Mouse (Mus musculus) kidney, postnatal 36 days (tissue): ENCODE measurements around the gene Kxd1.

ENCODE experiments used
- DNase-seq, 2 experiments: peaks; one replicate each; pipeline ENCODE4 v3.0.0; 2021 to 2022; ENCODE audit warnings: mixed read lengths in 2 of 2

Kxd1 gene

GRCm38 (mm10) chr8:70492664-70493640 lies 34.8 kb downstream of the Kxd1 start, which contains the start of gene Crlf1:
Gene Crlf1 (plus strand): TSS chr8:70493158.
- DNase-seq: no peak

GRCm38 (mm10) chr8:70490880-70491495 lies 36.8 kb downstream of the Kxd1 start:
- no peak for DNase-seq

- no peak for DNase-seq
Measured at GRCm38 (mm10) chr8:70490061-70490879, 37.5 kb downstream of the Kxd1 start.

GRCm38 (mm10) chr8:70489576-70489975 lies 38.2 kb downstream of the Kxd1 start:
- peak; percentile 37 to 51 for DNase-seq

DNA sequence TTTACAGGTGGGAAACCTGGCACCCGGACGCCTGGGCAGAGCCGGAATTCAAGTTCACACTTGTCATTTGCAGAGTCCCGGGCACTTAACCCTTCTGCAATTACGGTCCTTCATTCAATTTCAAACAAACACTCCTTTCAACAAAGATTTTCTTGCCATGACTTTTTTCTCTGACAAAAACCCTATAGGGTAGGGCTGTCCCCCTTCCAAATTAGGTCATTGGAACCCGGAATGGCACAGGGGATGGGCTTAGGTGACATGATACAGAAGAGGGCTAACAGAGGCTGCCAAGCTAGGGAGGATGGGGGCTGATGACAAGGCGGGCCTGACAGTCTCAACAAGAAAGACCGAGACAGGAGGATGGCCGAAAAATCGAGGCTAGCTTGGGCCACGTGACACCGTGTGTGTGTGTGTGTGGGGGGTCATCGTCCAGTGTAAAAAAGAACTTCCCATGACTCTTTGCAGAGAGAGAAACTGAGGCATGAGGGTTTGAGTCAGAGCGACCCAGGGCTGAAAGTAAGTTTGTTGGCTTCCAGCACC lies 38.8 kb downstream of the Kxd1 start:
- DNase-seq: no peak

DNA sequence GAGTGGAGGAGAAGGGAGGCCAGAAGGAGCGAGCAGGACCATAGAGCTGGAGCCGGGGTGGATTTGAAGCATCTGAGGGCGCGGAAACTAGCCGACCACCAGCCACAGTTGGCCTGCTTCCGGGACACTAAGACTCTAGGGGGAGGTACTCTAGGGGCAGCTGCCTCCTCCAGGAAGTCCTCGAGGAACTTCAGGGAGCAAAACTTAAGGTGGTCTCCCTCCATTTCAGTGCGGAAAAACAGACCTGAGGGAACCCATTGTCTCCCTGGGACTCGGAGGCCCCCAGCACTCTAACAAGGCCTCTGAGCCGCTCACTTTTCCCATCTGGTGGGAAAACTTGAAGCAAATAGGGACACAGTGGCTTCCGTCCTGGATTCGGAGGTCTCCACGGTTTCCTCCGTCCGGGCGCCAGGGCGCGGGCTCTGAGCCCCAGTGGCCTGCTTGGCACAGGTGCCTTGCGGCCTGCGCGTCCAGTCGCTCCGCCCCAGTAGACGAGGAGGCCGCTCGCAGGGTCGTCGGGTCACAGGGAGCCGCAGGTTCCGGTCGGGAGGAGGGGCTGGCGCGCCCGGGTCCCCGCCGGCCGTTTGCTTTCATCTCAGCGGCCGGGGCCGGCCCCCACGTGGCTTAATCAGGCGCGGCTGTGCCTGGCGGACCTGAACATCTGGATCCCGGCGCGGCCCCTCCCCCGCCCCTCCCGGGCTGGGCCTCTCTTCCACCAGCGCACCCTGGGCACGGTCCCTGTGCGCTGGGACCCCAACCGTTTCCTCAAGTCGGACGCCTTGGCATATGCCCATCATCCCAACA lies 39.6 kb downstream of the Kxd1 start:
- DNase-seq: peak; percentile 60 to 72

DNA sequence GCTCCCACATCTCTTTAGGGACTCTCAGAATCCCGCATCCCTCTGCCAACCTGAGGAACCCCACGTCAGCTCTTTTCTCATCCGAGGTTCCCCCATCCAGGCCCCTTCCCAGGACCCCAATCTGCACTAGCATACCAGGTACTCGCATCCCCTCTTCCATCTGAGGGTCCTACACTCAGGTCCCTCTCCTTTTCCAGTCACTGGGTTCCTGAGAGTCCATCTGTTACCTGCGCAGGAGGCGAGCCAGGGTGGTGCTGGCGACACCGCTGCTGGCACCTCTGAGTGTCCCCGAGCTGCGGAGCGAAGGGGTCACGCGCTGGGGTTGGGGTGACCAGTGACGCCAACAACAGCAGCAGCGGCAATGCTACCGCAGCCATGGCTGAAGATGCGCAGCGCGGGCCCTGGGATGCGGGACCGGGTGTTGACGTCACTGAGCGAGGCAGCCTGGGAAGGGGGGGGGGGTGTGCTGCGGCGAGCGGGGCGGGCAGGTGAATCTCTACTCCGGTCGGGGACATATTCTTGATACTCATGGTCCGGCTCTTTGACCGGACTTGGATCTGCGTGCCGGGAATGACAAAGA lies 40.7 kb downstream of the Kxd1 start, which contains the start of gene Tmem59l:
TSS of gene Tmem59l (minus strand) at position 418 of the 580 bp plus-strand sequence.
- no peak for DNase-seq

- no peak for DNase-seq
Measured at GRCm38 (mm10) chr8:70486191-70486681, 41.5 kb downstream of the Kxd1 start.

- no peak for DNase-seq
Measured at GRCm38 (mm10) chr8:70482943-70483342, 44.8 kb downstream of the Kxd1 start.

DNA sequence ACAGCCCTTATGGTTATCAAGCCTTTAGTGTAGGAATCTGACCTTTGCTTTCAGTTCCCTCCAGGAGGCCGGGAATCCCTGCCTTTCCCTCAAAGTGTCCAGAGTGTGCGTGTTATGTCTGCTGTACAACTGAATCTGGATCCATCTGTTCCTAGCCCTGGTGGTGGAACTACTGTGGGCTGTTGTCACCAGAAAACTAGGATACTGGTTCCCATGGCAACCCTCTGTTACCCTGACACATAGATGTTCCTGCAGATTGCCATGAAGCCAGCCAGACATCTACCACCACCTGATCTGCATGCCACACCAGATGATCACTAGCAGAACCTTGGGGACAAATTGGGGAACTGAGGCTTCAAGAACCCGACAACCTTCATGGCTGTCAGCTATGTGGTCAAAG lies 45.8 kb downstream of the Kxd1 start:
- no peak for DNase-seq

DNA sequence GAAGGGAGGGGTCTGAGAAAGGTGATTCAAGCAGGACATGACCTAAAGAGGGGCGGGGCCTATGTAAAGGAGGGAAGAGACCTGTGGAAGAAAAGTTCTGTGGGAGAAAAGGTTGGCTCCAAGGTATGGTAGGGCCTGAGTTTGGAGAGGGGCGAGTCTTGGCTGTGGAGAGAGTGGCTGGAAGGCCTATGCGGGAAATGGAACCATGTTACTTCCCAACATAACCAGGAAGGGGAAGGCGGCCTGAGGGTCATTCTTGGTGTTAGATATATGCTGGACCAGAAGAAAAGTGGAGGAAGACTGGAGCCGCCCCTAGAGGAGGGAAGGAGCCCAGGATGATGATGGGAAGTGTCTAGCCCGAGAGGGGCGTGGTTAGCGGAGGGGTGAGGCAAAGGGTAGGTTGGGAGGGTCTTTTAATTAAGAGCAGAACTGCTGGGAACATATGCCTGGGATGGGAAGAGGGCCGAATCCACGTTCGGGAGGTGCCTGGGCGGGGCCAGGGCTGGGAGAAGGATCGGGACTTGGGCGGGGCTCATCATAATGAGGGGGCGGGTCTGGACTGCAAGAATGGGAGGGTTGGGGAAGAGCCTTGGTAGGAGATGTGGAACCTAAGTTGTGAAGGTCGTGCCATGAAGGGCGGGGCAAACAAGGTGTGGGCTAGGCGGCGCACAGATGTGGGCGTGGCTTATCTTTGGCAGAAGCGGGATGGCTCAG lies 50.3 kb downstream of the Kxd1 start:
- DNase-seq: peak; percentile 24 to 31

GRCm38 (mm10) chr8:70476333-70477268 lies 51.2 kb downstream of the Kxd1 start, which contains the start of gene Klhl26:
Gene Klhl26 (minus strand): TSS chr8:70476968.
- peak; percentile 97 to 99 for DNase-seq

DNA sequence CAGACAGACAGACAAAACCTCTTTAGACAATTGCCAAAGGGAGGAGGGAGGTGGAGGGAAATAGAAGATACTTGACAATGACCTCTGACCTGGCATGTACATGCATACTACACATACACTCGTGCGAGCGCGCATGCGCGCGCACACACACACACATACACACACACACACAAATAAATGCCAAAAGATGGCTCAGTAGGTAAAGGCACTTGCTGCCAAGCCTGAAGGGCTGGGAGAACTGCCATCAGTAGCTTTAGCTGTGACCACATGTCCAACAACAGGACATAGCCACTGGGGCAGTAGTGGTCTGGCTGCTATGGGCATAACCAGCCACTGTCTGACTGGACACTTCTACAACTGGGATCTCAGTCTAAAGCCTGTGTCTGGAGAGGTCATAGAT lies 55.9 kb downstream of the Kxd1 start:
- no peak for DNase-seq

DNA sequence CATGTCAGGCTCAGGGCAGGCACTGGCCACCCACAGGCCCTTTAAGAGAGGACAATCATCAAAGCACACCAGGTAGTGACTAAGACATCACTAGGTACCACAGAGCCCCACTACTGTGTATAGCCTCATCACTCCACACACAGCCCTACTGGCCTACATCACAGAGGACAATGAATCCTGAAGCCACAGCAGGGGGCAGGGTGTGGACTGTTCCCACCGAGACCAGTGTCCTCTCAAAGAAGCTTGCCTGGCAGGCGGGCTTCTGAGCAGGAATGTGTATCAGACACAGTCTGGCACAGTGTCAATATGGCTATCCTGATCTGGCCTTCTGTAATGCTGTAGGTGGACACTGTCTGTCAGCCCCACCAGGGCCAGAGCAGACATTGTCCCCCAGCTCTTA lies 57.8 kb downstream of the Kxd1 start:
- no peak for DNase-seq

GRCm38 (mm10) chr8:70469295-70469916 lies 58.4 kb downstream of the Kxd1 start:
- DNase-seq: no peak

DNA sequence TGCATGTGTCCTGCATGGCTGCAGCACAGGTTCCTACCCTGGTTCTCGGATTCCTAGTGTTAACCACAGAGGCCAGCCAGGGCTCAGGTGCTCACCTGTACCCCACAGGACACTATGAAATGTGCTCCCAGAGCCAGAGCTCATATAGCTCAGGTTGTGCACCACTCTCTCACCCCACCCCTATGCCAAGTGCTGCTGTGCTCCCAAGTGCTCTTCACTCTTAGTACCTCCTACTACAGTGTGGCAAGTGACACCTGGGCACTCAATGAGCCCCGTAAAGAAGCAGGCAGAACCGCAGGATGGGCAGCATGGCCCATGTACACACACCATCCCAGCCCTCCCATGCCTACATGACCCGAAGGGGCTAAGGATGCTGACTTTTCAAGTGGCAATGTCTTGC lies 59.0 kb downstream of the Kxd1 start:
- no peak for DNase-seq

GRCm38 (mm10) chr8:70467907-70468306 lies 59.8 kb downstream of the Kxd1 start:
- DNase-seq: no peak

GRCm38 (mm10) chr8:70467229-70467725 lies 60.5 kb downstream of the Kxd1 start:
- DNase-seq: no peak

- DNase-seq: peak; percentile 51 to 67
Measured at GRCm38 (mm10) chr8:70466771-70467170, 61.0 kb downstream of the Kxd1 start.
